Mouse (Mus musculus): Measurements from ENCODE around the gene Swt1.
"Not testable (repeated sequence)": the region's sequence is repeated elsewhere in the genome, so short reads cannot be mapped to it uniquely, and the experiment has no call there.

Swt1 gene

GRCm38 (mm10) chr1:151428263-151429221 is at the start of gene Swt1, which contains the start of gene Trmt1l:
TSS of gene Swt1 (minus strand) at chr1:151428455.
TSS of gene Trmt1l (plus strand) at chr1:151428542.
- peak; percentile 96 for DNase-seq (ENCODE audit: extremely low read depth, insufficient read length, low spot score)

- not testable (repeated sequence) for DNase-seq (ENCODE audit: extremely low read depth, insufficient read length, low spot score)
Observed at GRCm38 (mm10) chr1:151472386-151472785, 44.1 kb upstream of the Swt1 start.

GRCm38 (mm10) chr1:151471429-151471828 is 43.2 kb upstream of the Swt1 start:
- DNase-seq (ENCODE audit: extremely low read depth, insufficient read length, low spot score): no peak

- DNase-seq (ENCODE audit: extremely low read depth, insufficient read length, low spot score): peak; percentile 70
Observed at GRCm38 (mm10) chr1:151466571-151466970, 38.3 kb upstream of the Swt1 start.

- DNase-seq (ENCODE audit: extremely low read depth, insufficient read length, low spot score): no peak
Observed at GRCm38 (mm10) chr1:151464914-151465313, 36.7 kb upstream of the Swt1 start.

GRCm38 (mm10) chr1:151461265-151461664 is 33.0 kb upstream of the Swt1 start:
- no peak for DNase-seq (ENCODE audit: extremely low read depth, insufficient read length, low spot score)

GRCm38 (mm10) chr1:151457087-151457486 is 28.8 kb upstream of the Swt1 start:
- no peak for DNase-seq (ENCODE audit: extremely low read depth, insufficient read length, low spot score)

GRCm38 (mm10) chr1:151451946-151452345 is 23.7 kb upstream of the Swt1 start:
- no peak for DNase-seq (ENCODE audit: extremely low read depth, insufficient read length, low spot score)

GRCm38 (mm10) chr1:151450851-151451250 is 22.6 kb upstream of the Swt1 start:
- no peak for DNase-seq (ENCODE audit: extremely low read depth, insufficient read length, low spot score)

GRCm38 (mm10) chr1:151449866-151450265 is 21.6 kb upstream of the Swt1 start:
- no peak for DNase-seq (ENCODE audit: extremely low read depth, insufficient read length, low spot score)

- no peak for DNase-seq (ENCODE audit: extremely low read depth, insufficient read length, low spot score)
Observed at GRCm38 (mm10) chr1:151435431-151435830, 7.2 kb upstream of the Swt1 start.

GRCm38 (mm10) chr1:151429316-151429715 is 1.1 kb upstream of the Swt1 start:
- DNase-seq (ENCODE audit: extremely low read depth, insufficient read length, low spot score): no peak

- no peak for DNase-seq (ENCODE audit: extremely low read depth, insufficient read length, low spot score)
Observed at GRCm38 (mm10) chr1:151427888-151428262, 380 bp downstream of the Swt1 start.

GRCm38 (mm10) chr1:151426947-151427600 is 1.2 kb downstream of the Swt1 start:
- DNase-seq (ENCODE audit: extremely low read depth, insufficient read length, low spot score): no peak

- no peak for DNase-seq (ENCODE audit: extremely low read depth, insufficient read length, low spot score)
Observed at GRCm38 (mm10) chr1:151422178-151422577, 6.1 kb downstream of the Swt1 start.

- DNase-seq (ENCODE audit: extremely low read depth, insufficient read length, low spot score): no peak
Observed at GRCm38 (mm10) chr1:151409827-151410226, 18.4 kb downstream of the Swt1 start.

GRCm38 (mm10) chr1:151390029-151390428 is 38.2 kb downstream of the Swt1 start:
- DNase-seq (ENCODE audit: extremely low read depth, insufficient read length, low spot score): no peak

- DNase-seq (ENCODE audit: extremely low read depth, insufficient read length, low spot score): no peak
Observed at GRCm38 (mm10) chr1:151377353-151377752, 50.9 kb downstream of the Swt1 start.

- DNase-seq (ENCODE audit: extremely low read depth, insufficient read length, low spot score): no peak
Observed at GRCm38 (mm10) chr1:151372823-151373222, 55.4 kb downstream of the Swt1 start.

GRCm38 (mm10) chr1:151371543-151371942 is 56.7 kb downstream of the Swt1 start:
- no peak for DNase-seq (ENCODE audit: extremely low read depth, insufficient read length, low spot score)

- no peak for DNase-seq (ENCODE audit: extremely low read depth, insufficient read length, low spot score)
Observed at GRCm38 (mm10) chr1:151370573-151370972, 57.7 kb downstream of the Swt1 start.

- no peak for DNase-seq (ENCODE audit: extremely low read depth, insufficient read length, low spot score)
Observed at GRCm38 (mm10) chr1:151368444-151368843, 59.8 kb downstream of the Swt1 start.

All from 3134 (cell line).